Mouse (Mus musculus): ENCODE measurements around the gene Cenpn. TPM values are rescaled to one million over a fixed set of nuclear protein-coding genes. Genes with fewer than 3 reads are reported as not detected.

The Cenpn gene
- total and polyA plus RNA-seq, 3 experiments: 0.37 to 0.89 (median 0.74) TPM

- DNase-seq: peak; percentile 40 to 45
- Histone ChIP-seq H3K9ac (ENCODE audit: low read depth, low read length) (peak overlapping the region; percentile 60), H3K4me3 (peak overlapping the region; percentile 54), H3K79me2 (replicated peaks; ENCODE audit: control insufficient read depth, insufficient read depth, low read length) (peaks cover 4% of the 10 kb centered on the region), H3K36me3 (ENCODE audit: control insufficient read depth, insufficient read depth, low read length) (no peaks in the 10 kb centered on the region), H3K27me3 (ENCODE audit: control insufficient read depth, insufficient read depth, low read length) (no peaks in the 10 kb centered on the region), H3K4me1 (ENCODE audit: control insufficient read depth, insufficient read depth, low read length) (peaks cover 8% of the 10 kb centered on the region), H3K27ac (peak overlapping the region; percentile 72)
- WGBS: 32% methylated on average over 6 of the region's 6 CpGs
- TF ChIP-seq CTCF (IDR thresholded peaks at IDR 0.05) (no peak), POLR2A (IDR thresholded peaks at IDR 0.05; ENCODE audit: insufficient read depth, low read depth, low read length) (no peak)
- intact Hi-C loops (cut with DNase I): no loop called here
Measured at GRCm38 (mm10) chr8:116946851-116947250, 25.3 kb downstream of the Cenpn start.

GRCm38 (mm10) chr8:116947589-116947988 is 26.1 kb downstream of the Cenpn start:
- H3K27ac ChIP-seq: no peak overlapping the region
- H3K9ac ChIP-seq (ENCODE audit: low read depth, low read length): no peak overlapping the region
- 62% methylated on average over 7 of the region's 7 CpGs for WGBS
- intact Hi-C loops (cut with DNase I): no loop called here
- H3K4me1 ChIP-seq (ENCODE audit: control insufficient read depth, insufficient read depth, low read length): peaks cover 8% of the 10 kb centered on the region
- no peak for DNase-seq
- TF ChIP-seq EP300 (IDR thresholded peaks at IDR 0.05; ENCODE audit: insufficient read depth, low read depth, low read length) (no peak), CTCF (IDR thresholded peaks at IDR 0.05) (no peak), POLR2A (IDR thresholded peaks at IDR 0.05; ENCODE audit: insufficient read depth, low read depth, low read length) (no peak)
- peaks cover 4% of the 10 kb centered on the region for H3K79me2 ChIP-seq (replicated peaks; ENCODE audit: control insufficient read depth, insufficient read depth, low read length)
- no peaks in the 10 kb centered on the region for H3K27me3 ChIP-seq (ENCODE audit: control insufficient read depth, insufficient read depth, low read length)
- no peaks in the 10 kb centered on the region for H3K36me3 ChIP-seq (ENCODE audit: control insufficient read depth, insufficient read depth, low read length)
- H3K4me3 ChIP-seq: no peak overlapping the region

GRCm38 (mm10) chr8:116951369-116951768 is 29.8 kb downstream of the Cenpn start:
- H3K79me2 ChIP-seq (replicated peaks; ENCODE audit: control insufficient read depth, insufficient read depth, low read length): peaks cover 2% of the 10 kb centered on the region; the same call in 1 of the 2 replicates
- 30% methylated on average over 5 of the region's 5 CpGs for WGBS
- no peaks in the 10 kb centered on the region for H3K36me3 ChIP-seq (ENCODE audit: control insufficient read depth, insufficient read depth, low read length)
- no peaks in the 10 kb centered on the region for H3K27me3 ChIP-seq (ENCODE audit: control insufficient read depth, insufficient read depth, low read length)
- H3K9ac ChIP-seq (ENCODE audit: low read depth, low read length): no peak overlapping the region
- TF ChIP-seq EP300 (IDR thresholded peaks at IDR 0.05; ENCODE audit: insufficient read depth, low read depth, low read length) (no peak), CTCF (IDR thresholded peaks at IDR 0.05) (no peak), POLR2A (IDR thresholded peaks at IDR 0.05; ENCODE audit: insufficient read depth, low read depth, low read length) (no peak)
- no peak overlapping the region for H3K4me3 ChIP-seq
- no peak overlapping the region for H3K27ac ChIP-seq
- DNase-seq: no peak
- intact Hi-C loops (cut with DNase I): no loop called here
- H3K4me1 ChIP-seq (ENCODE audit: control insufficient read depth, insufficient read depth, low read length): peaks cover 1% of the 10 kb centered on the region; the same call in 1 of the 2 replicates

- H3K27me3 ChIP-seq (ENCODE audit: control insufficient read depth, insufficient read depth, low read length): no peaks in the 10 kb centered on the region
- no peak overlapping the region for H3K4me3 ChIP-seq
- intact Hi-C loops (cut with DNase I): no loop called here
- WGBS: 52% methylated on average over 2 of the region's 2 CpGs
- no peak overlapping the region for H3K9ac ChIP-seq (ENCODE audit: low read depth, low read length)
- H3K79me2 ChIP-seq (replicated peaks; ENCODE audit: control insufficient read depth, insufficient read depth, low read length): peaks cover 2% of the 10 kb centered on the region; the same call in 1 of the 2 replicates
- DNase-seq: no peak
- no peak for TF ChIP-seq POLR2A (IDR thresholded peaks at IDR 0.05; ENCODE audit: insufficient read depth, low read depth, low read length)
- no peak for TF ChIP-seq CTCF (IDR thresholded peaks at IDR 0.05)
- TF ChIP-seq EP300 (IDR thresholded peaks at IDR 0.05; ENCODE audit: insufficient read depth, low read depth, low read length): no peak
- no peaks in the 10 kb centered on the region for H3K36me3 ChIP-seq (ENCODE audit: control insufficient read depth, insufficient read depth, low read length)
- peaks cover 1% of the 10 kb centered on the region; the same call in 1 of the 2 replicates for H3K4me1 ChIP-seq (ENCODE audit: control insufficient read depth, insufficient read depth, low read length)
- no peak overlapping the region for H3K27ac ChIP-seq
Measured at GRCm38 (mm10) chr8:116951778-116952177, 30.2 kb downstream of the Cenpn start.

- Histone ChIP-seq H3K27me3 (ENCODE audit: control insufficient read depth, insufficient read depth, low read length) (no peaks in the 10 kb centered on the region), H3K4me1 (ENCODE audit: control insufficient read depth, insufficient read depth, low read length) (peaks cover under 1% of the 10 kb centered on the region; the same call in 1 of the 2 replicates), H3K27ac (no peak overlapping the region), H3K36me3 (ENCODE audit: control insufficient read depth, insufficient read depth, low read length) (no peaks in the 10 kb centered on the region), H3K9ac (ENCODE audit: low read depth, low read length) (no peak overlapping the region), H3K4me3 (no peak overlapping the region), H3K79me2 (replicated peaks; ENCODE audit: control insufficient read depth, insufficient read depth, low read length) (peaks cover 2% of the 10 kb centered on the region; the same call in 1 of the 2 replicates)
- no peak for TF ChIP-seq CTCF (IDR thresholded peaks at IDR 0.05)
- no peak for TF ChIP-seq EP300 (IDR thresholded peaks at IDR 0.05; ENCODE audit: insufficient read depth, low read depth, low read length)
- TF ChIP-seq POLR2A (IDR thresholded peaks at IDR 0.05; ENCODE audit: insufficient read depth, low read depth, low read length): no peak
- intact Hi-C loops (cut with DNase I): no loop called here
- no peak for DNase-seq
- 92% methylated on average over 8 of the region's 8 CpGs for WGBS
Measured at GRCm38 (mm10) chr8:116952428-116952827, 30.9 kb downstream of the Cenpn start.

- Histone ChIP-seq H3K4me3 (no peak overlapping the region), H3K9ac (ENCODE audit: low read depth, low read length) (no peak overlapping the region), H3K36me3 (ENCODE audit: control insufficient read depth, insufficient read depth, low read length) (no peaks in the 10 kb centered on the region), H3K27ac (no peak overlapping the region), H3K4me1 (ENCODE audit: control insufficient read depth, insufficient read depth, low read length) (no peaks in the 10 kb centered on the region), H3K79me2 (replicated peaks; ENCODE audit: control insufficient read depth, insufficient read depth, low read length) (no peaks in the 10 kb centered on the region), H3K27me3 (ENCODE audit: control insufficient read depth, insufficient read depth, low read length) (no peaks in the 10 kb centered on the region)
- no peak for DNase-seq
- 91% methylated on average over 9 of the region's 9 CpGs for WGBS
- TF ChIP-seq POLR2A (IDR thresholded peaks at IDR 0.05; ENCODE audit: insufficient read depth, low read depth, low read length) (no peak), CTCF (IDR thresholded peaks at IDR 0.05) (no peak), EP300 (IDR thresholded peaks at IDR 0.05; ENCODE audit: insufficient read depth, low read depth, low read length) (no peak)
- intact Hi-C loops (cut with DNase I): no loop called here
Measured at GRCm38 (mm10) chr8:116954415-116954814, 32.9 kb downstream of the Cenpn start.

Measured in heart, adult 2 months (tissue).